Comparison of ENCODE assay signal across 10 mouse cellular contexts in the genomic region with DNA sequence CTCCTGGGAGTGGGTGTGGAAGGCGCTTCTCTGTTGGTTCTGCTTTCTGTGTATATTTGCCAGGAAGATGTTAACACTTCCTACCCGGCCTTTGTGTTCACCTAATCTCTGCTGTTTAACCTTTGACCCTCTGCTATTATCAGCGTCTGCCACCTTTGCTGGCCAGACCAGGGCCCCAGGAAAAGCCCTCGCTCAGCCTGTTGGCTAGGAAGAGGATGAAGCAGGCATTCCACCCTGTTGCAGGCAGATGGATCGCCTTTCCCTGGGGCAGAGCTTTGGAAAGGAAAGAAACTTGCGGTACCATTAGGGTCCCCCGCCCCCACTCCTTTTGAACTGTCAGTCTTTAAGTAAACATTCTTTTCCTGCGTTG. TPM values are rescaled to one million over a fixed set of nuclear protein-coding genes. Genes with fewer than 3 reads are reported as not detected.
A peak's percentile ranks its signal among the peaks of the same experiment; 100 is the strongest.
DNase-seq lines count a peak whose midpoint lies in the region; ATAC-seq and TF ChIP-seq lines count a peak whose summit lies in the region.
"Had no signal": no experiment of that assay in that cellular context is flagged by ENCODE, and none has a peak within 500 bp of the region (broad histone marks: within the 10 kb centered on the region; RNA-seq: fewer than 3 reads in every experiment).

No protein-coding gene starts in this region.

- no peak overlapping the region for H3K4me3 ChIP-seq in heart, postnatal 0 days (ENCODE audit: low read depth, low read length)
- no peak overlapping the region for H3K4me3 ChIP-seq in forebrain, embryonic 13.5 days

- H3K4me2 ChIP-seq in heart, postnatal 0 days (ENCODE audit: low read depth, low read length), result peak overlapping the region; percentile 25; the same call in 1 of the 2 replicates
- H3K4me2 ChIP-seq in forebrain, embryonic 13.5 days, result no peak overlapping the region

- 24% methylated on average over 8 of the region's 8 CpGs for WGBS in heart, postnatal 0 days
- whole genome bisulfite sequencing in forebrain, embryonic 13.5 days, result 21% methylated on average over 8 of the region's 8 CpGs

- no peak for ATAC-seq in heart, postnatal 0 days (ENCODE audit: insufficient read depth, low read depth)
- ATAC-seq in megakaryocyte-erythroid progenitor cell, adult 5-6 weeks (replicated peaks; ENCODE audit: low FRiP score, low TSS enrichment, poor library complexity, severe bottlenecking), result no peak
- no peak for ATAC-seq in forebrain, embryonic 13.5 days

- no peak for TF ChIP-seq EP300 in heart, postnatal 0 days (IDR thresholded peaks at IDR 0.05; ENCODE audit: low read depth)

- no peak overlapping the region for H3K9ac ChIP-seq in heart, postnatal 0 days (replicated peaks; ENCODE audit: low read depth, low read length)
- H3K9ac ChIP-seq in forebrain, embryonic 13.5 days, result no peak overlapping the region

- peaks cover 32% of the 10 kb centered on the region for H3K36me3 ChIP-seq in heart, postnatal 0 days (replicated peaks; ENCODE audit: control insufficient read depth, insufficient read depth, low read length)
- H3K36me3 ChIP-seq in forebrain, embryonic 13.5 days (ENCODE audit: poor library complexity, severe bottlenecking), result peaks cover 47% of the 10 kb centered on the region

- TF ChIP-seq CTCF in heart, postnatal 0 days (IDR thresholded peaks at IDR 0.05; ENCODE audit: low read depth), result no peak

- H3K27ac ChIP-seq in heart, postnatal 0 days (ENCODE audit: low read depth), result 0 out of 2 replicates have a peak overlapping the region, but pooled peaks have one; percentile 13
- H3K27ac ChIP-seq in forebrain, embryonic 13.5 days, result no peak overlapping the region

- H3K4me1 ChIP-seq in heart, postnatal 0 days (ENCODE audit: control insufficient read depth, insufficient read depth), result peaks cover 27% of the 10 kb centered on the region
- H3K4me1 ChIP-seq in forebrain, embryonic 13.5 days, result 0 out of 2 replicates have a peak, but pooled peaks cover 5% of the 10 kb centered on the region

- intact Hi-C loops in heart, postnatal 25 days (cut with DNase I), result loop anchor here (2.0 to 5.0 kb wide), 3 partner anchors 52 to 171 kb away; no protein-coding TSS in a partner anchor

- DNase-seq in heart, postnatal 0 days (ENCODE audit: low spot score), result no peak
- no peak for DNase-seq in heart, postnatal 25 days (ENCODE audit: low spot score)
- peak; percentile 51 for DNase-seq in MEL-GATA-1-ER (ENCODE audit: extremely low read depth, low read depth)
- DNase-seq in induced T-regulatory cell, adult 2 months (ENCODE audit: low read depth), result peak; percentile 53
- DNase-seq in lung, postnatal 25 days (ENCODE audit: low spot score), result peak; percentile 19
- DNase-seq in layer of hippocampus, postnatal 36 days, result no peak
- DNase-seq: adrenal gland, postnatal 36 days; kidney, adult 11 months had no signal

- H3K9me3 ChIP-seq in heart, postnatal 0 days (replicated peaks; ENCODE audit: control insufficient read depth, low read length), result no peaks in the 10 kb centered on the region
- no peaks in the 10 kb centered on the region for H3K9me3 ChIP-seq in forebrain, embryonic 13.5 days (replicated peaks)

- no peaks in the 10 kb centered on the region for H3K27me3 ChIP-seq in heart, postnatal 0 days (ENCODE audit: control insufficient read depth, insufficient read depth, low read length)
- H3K27me3 ChIP-seq in forebrain, embryonic 13.5 days, result peaks cover 24% of the 10 kb centered on the region

RNA-seq across cellular contexts. Expression of a gene that starts 15.2 kb away (rescaled TPM):
- total RNA-seq in heart, postnatal 0 days (2014; rRNA removed; ENCODE audit: low replicate concordance), result 7.3 and 33.1 TPM in 2 replicates
- 31.0 and 32.4 TPM in 2 replicates for polyA plus RNA-seq in heart, postnatal 0 days (2015; fragmentation: Nextera tagmentation; extraction: Ambion mirVana)
- 10 to 100 TPM; 19.5 to 21.5 TPM for total RNA-seq in heart, postnatal 25 days (2021)
- total RNA-seq in megakaryocyte-erythroid progenitor cell, adult 5-6 weeks (2014; fragmentation: Nextera tagmentation), result 22.0 and 30.6 TPM in 2 replicates
- total RNA-seq in megakaryocyte-erythroid progenitor cell, adult 5-6 weeks (2017), result 17.5 and 23.1 TPM in 2 replicates
- total RNA-seq in layer of hippocampus, postnatal 36 days (2021), result 10 to 100 TPM; 52.5 to 66.0 TPM
- polyA plus RNA-seq in forebrain, embryonic 13.5 days (2015; fragmentation: Nextera tagmentation; extraction: Ambion mirVana), result 44.0 and 48.1 TPM in 2 replicates

RNA-seq across cellular contexts. Expression of a gene that starts 15.3 kb away (rescaled TPM):
- 12.7 and 16.1 TPM in 2 replicates for total RNA-seq in heart, postnatal 0 days (2014; rRNA removed; ENCODE audit: low replicate concordance)
- 9.3 and 11.0 TPM in 2 replicates for polyA plus RNA-seq in heart, postnatal 0 days (2015; fragmentation: Nextera tagmentation; extraction: Ambion mirVana)
- total RNA-seq in heart, postnatal 25 days (2021), result 10 to 100 TPM in 1 of 2 experiments, 1 to 10 TPM in 1; 9.3 to 10.2 TPM
- 8.6 and 10.2 TPM in 2 replicates for total RNA-seq in megakaryocyte-erythroid progenitor cell, adult 5-6 weeks (2014; fragmentation: Nextera tagmentation)
- total RNA-seq in megakaryocyte-erythroid progenitor cell, adult 5-6 weeks (2017), result 5.4 and 10.3 TPM in 2 replicates
- 1 to 10 TPM; 8.5 to 9.3 TPM for total RNA-seq in layer of hippocampus, postnatal 36 days (2021)
- 16.2 and 16.7 TPM in 2 replicates for polyA plus RNA-seq in forebrain, embryonic 13.5 days (2015; fragmentation: Nextera tagmentation; extraction: Ambion mirVana)

Comparison
In these comparisons a context has a peak if more than half of its experiments do, and no peak if none do; other contexts are left out.
1. DNase-seq: peak in MEL-GATA-1-ER (single experiment), induced T-regulatory cell, adult 2 months (single experiment) and lung, postnatal 25 days (single experiment); none in heart, postnatal 0 days (single experiment), heart, postnatal 25 days (single experiment) and layer of hippocampus, postnatal 36 days (0 of 2).